In the genomic region with DNA sequence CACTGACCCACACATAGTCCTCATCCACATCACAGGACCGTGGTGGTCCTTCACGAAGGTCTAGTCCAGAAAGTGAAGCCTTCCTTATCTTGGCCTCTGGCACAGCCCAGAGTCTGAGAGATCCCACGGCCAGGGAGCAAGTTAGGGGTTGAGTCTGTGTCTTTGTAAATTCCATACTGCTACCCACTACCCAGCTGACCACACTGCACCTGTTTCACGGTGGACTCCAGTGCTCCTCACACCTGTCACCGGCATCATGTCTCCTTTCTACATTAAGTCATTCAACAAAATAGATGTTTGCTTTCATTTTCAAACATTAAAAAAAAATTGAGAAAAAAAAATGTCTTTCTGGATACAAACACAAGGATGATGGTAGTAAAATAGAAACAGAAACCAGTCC, we compare ENCODE assay signal across 24 mouse cellular contexts.
"Had no signal": no experiment of that assay in that cellular context is flagged by ENCODE, and none has a peak within 500 bp of the region (broad histone marks: within the 10 kb centered on the region; RNA-seq: fewer than 3 reads in every experiment).

No protein-coding gene starts in this region.

- ATAC-seq: hindbrain, postnatal 0 days; intestine, postnatal 0 days had no signal

- H3K9ac ChIP-seq: hindbrain, embryonic 13.5 days; hindbrain, embryonic 15.5 days; limb, embryonic 12.5 days; liver, embryonic 13.5 days; liver, embryonic 15.5 days had no signal

- H3K27me3 ChIP-seq: heart, embryonic 13.5 days; heart, embryonic 15.5 days; hindbrain, embryonic 13.5 days; hindbrain, embryonic 15.5 days; limb, embryonic 12.5 days; liver, embryonic 13.5 days; liver, embryonic 15.5 days had no signal

- DNase-seq: gastrocnemius, postnatal 14 days; gastrocnemius, postnatal 36 days; heart, adult 18-20 months; heart, postnatal 14 days; kidney, adult 18-20 months; kidney, adult 8-10 months; kidney, postnatal 10 days; kidney, postnatal 25 days; kidney, postnatal 4 days; liver; liver, embryonic 13.5 days had no signal

- H3K4me3 ChIP-seq: heart, embryonic 13.5 days; heart, embryonic 15.5 days; hindbrain, embryonic 13.5 days; hindbrain, embryonic 15.5 days; layer of hippocampus, adult 2 months; left cerebral cortex, adult 2 months; limb, embryonic 10.5 days; limb, embryonic 12.5 days; liver, embryonic 13.5 days; liver, embryonic 15.5 days had no signal

- H3K4me1 ChIP-seq: liver, embryonic 13.5 days; liver, embryonic 15.5 days had no signal

- H3K9me3 ChIP-seq: heart, embryonic 13.5 days; heart, embryonic 15.5 days; hindbrain, embryonic 13.5 days; hindbrain, embryonic 15.5 days; limb, embryonic 10.5 days; limb, embryonic 12.5 days; liver, embryonic 13.5 days; liver, embryonic 15.5 days had no signal

- H3K36me3 ChIP-seq: heart, embryonic 13.5 days; heart, embryonic 15.5 days; hindbrain, embryonic 13.5 days; hindbrain, embryonic 15.5 days; limb, embryonic 10.5 days; limb, embryonic 12.5 days; liver, embryonic 13.5 days; liver, embryonic 15.5 days had no signal

- H3K4me2 ChIP-seq: heart, embryonic 11.5 days; heart, embryonic 15.5 days; hindbrain, embryonic 13.5 days; hindbrain, embryonic 15.5 days; limb, embryonic 12.5 days; liver, embryonic 11.5 days; liver, embryonic 13.5 days; liver, embryonic 15.5 days had no signal

- H3K27ac ChIP-seq: heart, embryonic 15.5 days; hindbrain, embryonic 13.5 days; hindbrain, embryonic 15.5 days; hindbrain, postnatal 0 days; layer of hippocampus, adult 2 months; left cerebral cortex, adult 2 months; limb, embryonic 10.5 days; limb, embryonic 12.5 days; liver, embryonic 13.5 days; liver, embryonic 15.5 days had no signal
